Mouse (Mus musculus) layer of hippocampus, adult 2 months (tissue): ENCODE measurements at regions not wholly inside any gene's neighbourhood (a gene's known extent, or its start where the extent isn't known, plus 50 kb on each side); places are given as distances from the start of the nearest gene placed in this dataset.
"Not testable (repeated sequence)": the region's sequence is repeated elsewhere in the genome, so short reads cannot be mapped to it uniquely, and the experiment has no call there.

Experiments used
- DNase-seq, 2 experiments: peaks; one replicate each; pipeline ENCODE4 v3.0.0; 2022; ENCODE audit warnings: low spot score in 2 of 2
- H3K27ac ChIP-seq: fragments of 200-600 bp; 2 replicates; pipeline ENCODE4 v1.8.1; 2022
- H3K4me3 ChIP-seq: fragments of 200-600 bp; 2 replicates; pipeline ENCODE4 v1.8.1; 2022; ENCODE audit warnings: mild to moderate bottlenecking
- CTCF ChIP-seq: fragments of 200-600 bp; conservative IDR thresholded peaks from 2 replicates; pipeline ENCODE4 v1.8.1; 2022; ENCODE audit warnings: antibody characterized with exemption, mild to moderate bottlenecking, moderate library complexity

DNA sequence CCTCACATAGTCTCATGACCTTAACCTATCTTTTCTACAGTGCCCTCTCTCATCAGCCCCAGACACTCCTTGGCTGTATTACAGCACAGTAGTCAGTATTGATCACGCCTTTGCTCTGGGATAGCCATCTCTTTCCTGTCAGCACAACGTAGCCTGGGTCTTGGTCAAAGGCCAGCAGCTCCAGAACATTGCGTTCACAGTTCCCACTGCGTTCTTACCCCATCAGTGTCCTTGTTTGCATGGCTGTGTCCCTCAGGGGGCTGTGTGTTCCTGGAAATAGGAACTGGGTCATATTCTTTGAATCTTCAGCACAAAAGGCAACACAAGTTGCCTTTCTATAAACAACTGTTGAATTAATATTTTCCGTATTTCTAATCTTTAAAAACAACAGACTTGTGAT, 602.0 kb upstream of the Igfbp3 start:
- no peak for TF ChIP-seq CTCF
- Histone ChIP-seq H3K4me3 (no peak overlapping the region), H3K27ac (no peak overlapping the region)
- no peak for DNase-seq

DNA sequence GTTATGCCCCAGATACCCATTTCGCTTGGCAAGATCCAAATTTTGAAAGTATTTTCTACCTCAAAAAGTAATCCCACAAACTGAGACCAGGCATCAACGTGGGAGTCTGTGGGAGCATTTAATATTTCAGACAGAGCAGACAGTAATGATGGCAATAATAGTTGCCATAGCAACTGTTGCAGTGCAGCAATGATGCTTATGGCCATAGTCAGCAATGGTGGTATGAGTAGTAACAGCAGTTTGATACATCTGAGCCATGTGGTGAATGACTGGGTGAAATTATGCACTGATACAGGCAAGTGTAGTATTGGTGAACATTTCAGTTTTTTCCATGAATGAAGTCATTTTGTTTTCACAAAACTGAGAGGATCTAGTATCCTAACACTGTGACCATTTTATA, 600.8 kb upstream of the Igfbp3 start:
- no peak for TF ChIP-seq CTCF
- no peak overlapping the region for H3K27ac ChIP-seq
- no peak overlapping the region for H3K4me3 ChIP-seq
- no peak for DNase-seq

DNA sequence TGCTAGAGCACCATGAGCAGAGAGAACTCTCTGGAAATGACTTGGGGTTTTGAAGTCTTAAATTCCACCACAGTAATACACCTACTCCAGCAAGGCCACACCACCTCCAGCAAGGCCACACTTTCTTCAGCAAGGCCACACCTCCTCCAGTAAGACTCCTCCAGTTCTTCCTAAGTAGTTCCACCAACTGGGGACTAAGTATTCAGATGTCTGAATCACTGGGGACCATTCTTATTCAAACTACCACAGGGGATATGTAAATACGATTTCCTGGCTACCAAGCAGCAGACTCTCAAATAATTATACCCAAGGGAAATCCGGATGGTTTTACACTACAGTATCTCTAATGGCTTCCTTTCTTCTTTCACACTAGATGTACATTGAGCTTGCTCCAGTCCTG, 598.7 kb upstream of the Igfbp3 start:
- no peak for DNase-seq
- no peak for TF ChIP-seq CTCF
- no peak overlapping the region for H3K27ac ChIP-seq
- no peak overlapping the region for H3K4me3 ChIP-seq

DNA sequence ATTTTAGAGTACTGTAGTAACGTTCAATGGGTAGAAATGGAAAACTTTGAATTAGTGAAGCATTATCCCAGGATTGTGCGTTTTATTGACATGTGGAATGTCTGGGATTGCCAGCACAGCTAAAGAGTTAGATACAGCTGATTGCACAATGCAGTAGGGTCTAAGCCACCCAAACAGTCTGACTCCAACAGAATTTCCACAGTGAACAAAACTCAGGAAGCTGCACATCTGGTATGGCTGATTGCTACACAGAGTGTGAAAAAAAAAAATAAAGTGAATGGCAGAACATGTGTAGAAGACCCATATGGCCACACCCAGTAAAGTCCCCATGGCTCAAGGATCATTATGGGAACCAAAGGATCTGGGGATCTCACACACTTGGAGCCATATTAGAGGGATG, 596.0 kb upstream of the Igfbp3 start:
- Histone ChIP-seq H3K27ac (no peak overlapping the region), H3K4me3 (no peak overlapping the region)
- no peak for TF ChIP-seq CTCF
- DNase-seq = no peak

DNA sequence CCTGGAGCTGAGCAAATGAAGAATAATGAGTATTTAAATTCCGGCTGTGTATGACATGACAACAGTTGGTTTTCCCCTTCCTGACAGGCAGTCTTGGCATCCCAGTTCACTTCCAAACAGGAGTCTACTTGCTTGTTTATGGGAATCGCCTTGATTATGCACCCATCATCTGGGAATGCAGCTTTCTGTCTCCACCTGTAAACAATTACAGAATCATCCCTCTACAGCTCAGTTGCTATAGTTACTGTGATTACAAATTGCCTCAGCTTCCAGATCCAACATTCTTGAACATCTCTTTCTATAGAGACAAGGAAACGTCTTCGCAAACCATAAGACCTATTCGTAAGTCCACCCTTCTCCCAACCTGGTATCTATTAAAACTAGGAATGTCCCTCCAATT, 582.6 kb upstream of the Igfbp3 start:
- no peak for DNase-seq
- Histone ChIP-seq H3K4me3 (no peak overlapping the region), H3K27ac (no peak overlapping the region)
- TF ChIP-seq CTCF = no peak

DNA sequence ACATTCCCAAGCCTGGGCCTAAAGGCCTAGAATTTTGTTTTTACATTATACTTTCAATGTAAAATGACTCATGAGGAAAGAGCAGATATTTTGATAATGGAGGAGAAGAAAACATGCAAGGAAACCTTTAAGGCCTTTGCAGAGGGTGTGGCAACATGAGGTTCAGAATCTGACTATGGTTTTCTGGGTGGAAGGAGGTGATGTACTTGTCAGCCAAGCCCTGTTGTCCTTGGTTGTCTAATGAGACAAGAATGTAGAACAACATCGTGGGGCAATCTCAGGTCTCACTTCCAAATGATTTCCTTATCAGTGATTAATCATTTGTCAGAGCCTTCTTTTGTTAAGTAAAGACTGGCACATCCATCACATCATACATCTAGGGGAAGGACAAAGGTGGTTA, 580.5 kb upstream of the Igfbp3 start:
- no peak overlapping the region for H3K4me3 ChIP-seq
- no peak for TF ChIP-seq CTCF
- DNase-seq = no peak
- H3K27ac ChIP-seq = no peak overlapping the region

DNA sequence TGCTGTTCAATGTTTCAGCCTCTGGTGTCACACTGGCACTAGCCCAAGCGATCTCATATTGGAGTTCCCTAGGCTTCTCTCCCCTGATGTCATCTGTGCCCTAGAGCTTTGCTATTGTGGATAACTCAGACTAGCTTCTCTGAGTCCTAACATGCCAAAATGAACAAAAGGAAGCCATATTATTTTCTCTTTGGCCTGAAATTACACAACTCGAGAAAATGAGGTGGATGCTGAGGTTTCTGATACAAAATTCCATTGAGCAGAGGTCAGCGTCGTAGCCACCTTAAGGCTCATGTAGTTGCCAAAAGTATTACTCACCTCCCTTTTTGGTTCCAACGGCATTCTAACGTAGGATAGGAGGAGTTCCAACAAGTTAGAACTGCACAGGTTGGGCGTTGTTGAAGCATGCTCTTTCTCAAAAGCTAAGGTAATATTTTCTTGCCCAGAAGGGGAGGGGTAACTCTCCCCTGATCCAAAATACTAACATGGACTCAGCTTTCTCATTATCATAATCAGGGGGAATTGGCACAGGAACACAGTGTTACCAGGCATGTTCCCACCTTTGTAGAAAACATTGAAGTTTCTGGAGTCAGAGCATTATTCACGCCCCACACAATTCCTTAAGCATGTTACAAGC, 566.9 kb upstream of the Igfbp3 start:
- TF ChIP-seq CTCF = no peak
- Histone ChIP-seq H3K27ac (no peak overlapping the region), H3K4me3 (no peak overlapping the region)
- no peak for DNase-seq

DNA sequence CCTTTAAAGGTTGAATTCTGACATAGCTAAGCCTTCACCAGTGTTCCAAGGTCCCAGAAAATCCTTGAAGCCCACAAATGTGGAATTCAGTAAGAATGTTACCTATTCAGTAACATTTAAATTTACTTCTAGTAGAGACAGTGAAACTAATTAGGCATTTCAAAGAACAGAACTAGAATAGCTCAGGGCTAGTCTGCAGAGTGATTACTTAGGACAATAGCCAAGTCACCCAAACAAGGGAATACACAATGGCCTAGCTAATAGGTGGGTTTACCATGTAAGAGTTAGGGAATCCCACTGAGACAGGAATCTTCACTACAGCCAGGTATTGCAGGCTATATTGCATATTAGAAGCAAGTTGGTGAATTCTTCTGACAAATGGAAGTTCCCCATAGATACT, 561.6 kb upstream of the Igfbp3 start:
- DNase-seq, H3K4me3 ChIP-seq, H3K27ac ChIP-seq: not testable (repeated sequence)

DNA sequence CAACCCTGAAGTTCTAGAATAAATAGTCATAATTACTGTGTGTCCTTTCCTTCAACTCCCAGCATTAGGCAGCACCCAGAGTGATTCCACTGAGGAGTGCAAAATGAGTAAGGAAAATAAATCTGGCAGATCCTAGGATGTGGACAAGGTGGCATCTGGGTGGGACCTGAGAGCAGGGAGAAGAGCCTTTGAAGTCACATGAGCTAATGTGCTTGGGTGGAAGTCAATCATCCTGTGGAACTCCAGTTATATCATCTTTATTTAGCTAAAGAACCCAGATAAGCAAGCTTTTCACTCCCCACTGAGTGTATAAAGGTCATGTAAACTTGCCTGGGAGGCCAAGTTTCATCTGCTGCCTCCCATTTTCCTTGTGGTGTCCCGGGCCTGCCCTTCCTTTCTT, 551.6 kb upstream of the Igfbp3 start:
- DNase-seq = no peak
- Histone ChIP-seq H3K27ac (no peak overlapping the region), H3K4me3 (no peak overlapping the region)
- no peak for TF ChIP-seq CTCF

DNA sequence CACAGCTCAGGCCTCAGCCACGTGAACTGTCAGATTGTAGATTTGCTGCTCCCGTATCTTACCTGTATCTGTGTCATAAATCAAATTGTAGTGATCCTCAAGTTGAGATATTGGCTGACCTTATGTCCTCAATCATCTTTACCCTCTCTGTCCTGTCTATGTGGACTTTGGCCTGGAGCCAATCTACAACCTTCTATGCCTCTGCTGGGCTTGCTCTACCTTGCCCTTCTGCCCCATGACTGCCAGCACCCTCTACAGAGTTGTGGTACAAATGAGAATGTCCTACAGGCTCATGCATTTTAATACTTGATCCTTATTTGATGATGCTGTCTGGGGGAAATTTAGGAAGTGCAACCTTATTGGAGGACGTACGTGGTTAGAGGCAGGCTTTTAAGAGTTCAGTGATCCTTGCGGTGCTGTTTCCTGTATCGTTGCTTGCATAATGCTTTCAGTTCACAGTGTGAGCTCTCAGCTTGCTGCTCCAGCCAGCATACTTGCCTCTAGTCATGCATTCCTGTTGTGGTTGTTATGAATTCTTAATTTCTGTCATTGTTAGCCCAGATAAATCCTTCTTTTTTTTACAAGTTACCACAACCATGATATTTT, 545.2 kb upstream of the Igfbp3 start:
- no peak for TF ChIP-seq CTCF
- H3K27ac ChIP-seq = no peak overlapping the region
- DNase-seq = no peak
- H3K4me3 ChIP-seq = no peak overlapping the region
